9 mouse cellular contexts compared by ENCODE assay signal in the genomic region with DNA sequence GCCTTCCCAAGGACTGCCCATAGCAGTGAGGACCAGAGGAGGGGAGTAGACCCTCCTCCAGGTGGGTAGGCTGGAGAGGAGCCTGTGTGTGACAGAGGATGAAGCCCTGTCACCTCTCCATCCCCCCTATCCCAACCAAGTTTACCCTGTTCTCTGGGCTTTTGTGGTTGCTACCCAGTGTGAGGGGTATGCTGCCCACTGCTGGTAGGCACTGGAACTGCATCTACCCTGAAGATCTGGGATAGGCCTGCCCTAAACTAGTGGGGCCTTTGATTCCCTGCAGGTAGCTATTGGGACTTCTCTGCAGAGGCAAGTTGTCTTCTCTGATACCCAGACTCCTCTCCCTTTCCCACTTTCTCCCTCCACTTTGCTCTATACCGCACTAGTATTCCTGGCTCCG. TPM values are rescaled to one million over a fixed set of nuclear protein-coding genes. Genes with fewer than 3 reads are reported as not detected.
DNase-seq lines count a peak whose midpoint lies in the region; ATAC-seq and TF ChIP-seq lines count a peak whose summit lies in the region.
"Had no signal": no experiment of that assay in that cellular context is flagged by ENCODE, and none has a peak within 500 bp of the region (broad histone marks: within the 10 kb centered on the region; RNA-seq: fewer than 3 reads in every experiment).

No protein-coding gene starts in this region.

- no peaks in the 10 kb centered on the region for H3K9me3 ChIP-seq in kidney, postnatal 0 days (replicated peaks; ENCODE audit: low read length)
- H3K9me3 ChIP-seq in kidney, embryonic 16.5 days (ENCODE audit: low read length), result no peaks in the 10 kb centered on the region
- H3K9me3 ChIP-seq in embryonic facial prominence, embryonic 14.5 days (ENCODE audit: control insufficient read depth, low read length), result no peaks in the 10 kb centered on the region
- no peaks in the 10 kb centered on the region for H3K9me3 ChIP-seq in hindbrain, postnatal 0 days (ENCODE audit: low read length)
- no peaks in the 10 kb centered on the region for H3K9me3 ChIP-seq in limb, embryonic 14.5 days (ENCODE audit: control insufficient read depth, low read length)
- H3K9me3 ChIP-seq: limb, embryonic 12.5 days had no signal

- H3K9ac ChIP-seq in kidney, postnatal 0 days (ENCODE audit: low read depth, low read length), result no peak overlapping the region
- no peak overlapping the region for H3K9ac ChIP-seq in kidney, embryonic 16.5 days (replicated peaks; ENCODE audit: low read length)
- H3K9ac ChIP-seq in embryonic facial prominence, embryonic 14.5 days (ENCODE audit: low read depth, low read length), result no peak overlapping the region
- no peak overlapping the region for H3K9ac ChIP-seq in hindbrain, postnatal 0 days (replicated peaks; ENCODE audit: low read length)
- H3K9ac ChIP-seq in limb, embryonic 14.5 days (ENCODE audit: low read depth, low read length, severe bottlenecking), result no peak overlapping the region
- H3K9ac ChIP-seq: limb, embryonic 12.5 days had no signal

- WGBS in kidney, postnatal 0 days, result 74% methylated on average over 2 of the region's 2 CpGs
- 62% methylated on average over 2 of the region's 2 CpGs for WGBS in kidney, embryonic 16.5 days
- 73% methylated on average over 2 of the region's 2 CpGs for WGBS in embryonic facial prominence, embryonic 14.5 days
- 79% methylated on average over 2 of the region's 2 CpGs for WGBS in hindbrain, postnatal 0 days
- 67% methylated on average over 2 of the region's 2 CpGs for WGBS in limb, embryonic 14.5 days
- WGBS in olfactory bulb, adult 2 months, result 83% methylated on average over 2 of the region's 2 CpGs

- TF ChIP-seq CTCF in kidney, postnatal 0 days (IDR thresholded peaks at IDR 0.05; ENCODE audit: low read depth), result peak; percentile 96
- TF ChIP-seq CTCF in hindbrain, postnatal 0 days (IDR thresholded peaks at IDR 0.05; ENCODE audit: low read depth), result peak; percentile 98
- TF ChIP-seq CTCF in olfactory bulb, adult 2 months (IDR thresholded peaks at IDR 0.05; ENCODE audit: insufficient read depth, low read depth, low read length), result peak; percentile 47; the same call in 1 of the 2 replicates

- H3K4me3 ChIP-seq in kidney, postnatal 0 days (replicated peaks; ENCODE audit: low read depth, low read length), result no peak overlapping the region
- no peak overlapping the region for H3K4me3 ChIP-seq in kidney, embryonic 16.5 days (ENCODE audit: low read length)
- no peak overlapping the region for H3K4me3 ChIP-seq in embryonic facial prominence, embryonic 14.5 days (ENCODE audit: low read depth, low read length)
- H3K4me3 ChIP-seq in hindbrain, postnatal 0 days (ENCODE audit: low read length), result no peak overlapping the region
- H3K4me3 ChIP-seq in limb, embryonic 14.5 days (replicated peaks; ENCODE audit: low read length), result no peak overlapping the region
- no peak overlapping the region for H3K4me3 ChIP-seq in olfactory bulb, adult 2 months (ENCODE audit: insufficient read depth, low read depth, low read length)
- H3K4me3 ChIP-seq: limb, embryonic 12.5 days had no signal

- peak; percentile 66 for DNase-seq in kidney, postnatal 0 days (ENCODE audit: low spot score)
- DNase-seq in adrenal gland, postnatal 14 days, result peak; percentile 84
- DNase-seq in embryonic facial prominence, embryonic 14.5 days (ENCODE audit: low spot score), result peak; percentile 48
- DNase-seq in hindbrain, postnatal 0 days (ENCODE audit: low spot score), result peak; percentile 72
- DNase-seq in limb, embryonic 14.5 days (ENCODE audit: low spot score), result peak; percentile 75
- DNase-seq in urinary bladder, postnatal 14 days (ENCODE audit: low spot score), result peak; percentile 74

- H3K27ac ChIP-seq in kidney, postnatal 0 days, result no peak overlapping the region
- no peak overlapping the region for H3K27ac ChIP-seq in kidney, embryonic 16.5 days (ENCODE audit: low read length)
- no peak overlapping the region for H3K27ac ChIP-seq in embryonic facial prominence, embryonic 14.5 days (replicated peaks; ENCODE audit: low read depth, low read length)
- H3K27ac ChIP-seq in hindbrain, postnatal 0 days, result no peak overlapping the region
- no peak overlapping the region for H3K27ac ChIP-seq in limb, embryonic 14.5 days (replicated peaks; ENCODE audit: low read depth, low read length)
- H3K27ac ChIP-seq in olfactory bulb, adult 2 months (ENCODE audit: insufficient read depth, low read depth, low read length), result no peak overlapping the region
- H3K27ac ChIP-seq: limb, embryonic 12.5 days had no signal

- no peaks in the 10 kb centered on the region for H3K4me1 ChIP-seq in kidney, postnatal 0 days (replicated peaks; ENCODE audit: insufficient read depth, low read length)
- H3K4me1 ChIP-seq in kidney, embryonic 16.5 days (ENCODE audit: insufficient read depth, low read length), result no peaks in the 10 kb centered on the region
- H3K4me1 ChIP-seq in embryonic facial prominence, embryonic 14.5 days (ENCODE audit: control insufficient read depth, insufficient read depth, low read length), result no peaks in the 10 kb centered on the region; the same call in 1 of the 2 replicates
- H3K4me1 ChIP-seq in hindbrain, postnatal 0 days (ENCODE audit: insufficient read depth, low read length), result peaks cover 4% of the 10 kb centered on the region
- no peaks in the 10 kb centered on the region for H3K4me1 ChIP-seq in limb, embryonic 14.5 days (ENCODE audit: control insufficient read depth, insufficient read depth, low read length)
- peaks cover 21% of the 10 kb centered on the region for H3K4me1 ChIP-seq in olfactory bulb, adult 2 months (ENCODE audit: control insufficient read depth, insufficient read depth, low read length)

- no peak for ATAC-seq in kidney, postnatal 0 days (replicated peaks; ENCODE audit: low FRiP score, low read depth)
- ATAC-seq in kidney, embryonic 16.5 days (ENCODE audit: low FRiP score, low TSS enrichment), result no peak
- peak; percentile 32; the same call in 1 of the 2 replicates for ATAC-seq in embryonic facial prominence, embryonic 14.5 days (ENCODE audit: low read depth)
- 0 out of 2 replicates have a peak, but pooled peaks have one; percentile 6 for ATAC-seq in hindbrain, postnatal 0 days
- ATAC-seq in limb, embryonic 14.5 days (ENCODE audit: low FRiP score, low read depth), result peak; percentile 45; the same call in 1 of the 2 replicates

- no peak overlapping the region for H3K4me2 ChIP-seq in kidney, postnatal 0 days (ENCODE audit: low read length)
- no peak overlapping the region for H3K4me2 ChIP-seq in kidney, embryonic 16.5 days (replicated peaks; ENCODE audit: low read depth, low read length)
- no peak overlapping the region for H3K4me2 ChIP-seq in embryonic facial prominence, embryonic 14.5 days (ENCODE audit: low read depth, low read length)
- H3K4me2 ChIP-seq in hindbrain, postnatal 0 days (ENCODE audit: low read depth, low read length), result no peak overlapping the region
- no peak overlapping the region for H3K4me2 ChIP-seq in limb, embryonic 14.5 days (replicated peaks; ENCODE audit: low read depth, low read length, severe bottlenecking)
- H3K4me2 ChIP-seq: limb, embryonic 12.5 days had no signal

- H3K36me3 ChIP-seq in kidney, postnatal 0 days (ENCODE audit: insufficient read depth, low read length), result no peaks in the 10 kb centered on the region
- no peaks in the 10 kb centered on the region for H3K36me3 ChIP-seq in kidney, embryonic 16.5 days (ENCODE audit: insufficient read depth, low read length)
- peaks cover 3% of the 10 kb centered on the region; the same call in 1 of the 2 replicates for H3K36me3 ChIP-seq in embryonic facial prominence, embryonic 14.5 days (ENCODE audit: control insufficient read depth, insufficient read depth, low read length)
- no peaks in the 10 kb centered on the region for H3K36me3 ChIP-seq in hindbrain, postnatal 0 days (ENCODE audit: insufficient read depth, low read length)
- H3K36me3 ChIP-seq in limb, embryonic 14.5 days (ENCODE audit: control insufficient read depth, insufficient read depth, low read length), result peaks cover 3% of the 10 kb centered on the region; the same call in 1 of the 2 replicates
- H3K36me3 ChIP-seq: limb, embryonic 12.5 days had no signal

- H3K27me3 ChIP-seq in kidney, postnatal 0 days (ENCODE audit: insufficient read depth, low read length), result no peaks in the 10 kb centered on the region
- no peaks in the 10 kb centered on the region for H3K27me3 ChIP-seq in kidney, embryonic 16.5 days (ENCODE audit: insufficient read depth, low read length)
- no peaks in the 10 kb centered on the region for H3K27me3 ChIP-seq in embryonic facial prominence, embryonic 14.5 days (replicated peaks; ENCODE audit: control insufficient read depth, insufficient read depth, low read length)
- H3K27me3 ChIP-seq in hindbrain, postnatal 0 days (ENCODE audit: insufficient read depth, low read length), result no peaks in the 10 kb centered on the region
- H3K27me3 ChIP-seq in limb, embryonic 14.5 days (ENCODE audit: control insufficient read depth, insufficient read depth, low read length), result no peaks in the 10 kb centered on the region

- no peak for TF ChIP-seq POLR2A in limb, embryonic 14.5 days (IDR thresholded peaks at IDR 0.05; ENCODE audit: borderline replicate concordance, extremely low read depth, insufficient read depth, insufficient read length)
- no peak for TF ChIP-seq POLR2A in olfactory bulb, adult 2 months (IDR thresholded peaks at IDR 0.05; ENCODE audit: insufficient read depth, low read depth, low read length)

RNA-seq across cellular contexts. Expression of a gene that starts 22.6 kb away (rescaled TPM):
- 1.4 and 2.3 TPM in 2 replicates for polyA plus RNA-seq in kidney, postnatal 0 days (2015; fragmentation: Nextera tagmentation; extraction: Ambion mirVana)
- polyA plus RNA-seq in kidney, embryonic 16.5 days (2015; fragmentation: Nextera tagmentation; extraction: Ambion mirVana), result 1.5 and 1.6 TPM in 2 replicates
- 23.6 and 24.6 TPM in 2 replicates for total RNA-seq in adrenal gland, postnatal 14 days (2021)
- polyA plus RNA-seq in embryonic facial prominence, embryonic 14.5 days (2014; fragmentation: Nextera tagmentation; extraction: Ambion mirVana), result 1.7 and 1.9 TPM in 2 replicates
- total RNA-seq in hindbrain, postnatal 0 days (2014; rRNA removed), result 28.0 and 37.6 TPM in 2 replicates
- 1.5 and 2.0 TPM in 2 replicates for polyA plus RNA-seq in hindbrain, postnatal 0 days (2015; fragmentation: Nextera tagmentation; extraction: Ambion mirVana)
- polyA plus RNA-seq in limb, embryonic 14.5 days (2012; rRNA removed), result 10.4 and 13.8 TPM in 2 replicates
- polyA plus RNA-seq in limb, embryonic 14.5 days (2014; fragmentation: Nextera tagmentation; extraction: Ambion mirVana), result 1.9 and 2.1 TPM in 2 replicates
- polyA plus RNA-seq in olfactory bulb, adult 2 months (2012; ENCODE audit: insufficient read depth, insufficient read length, low replicate concordance, missing spikeins), result not detected in 2 replicates

Comparison
In these comparisons a context has a peak if more than half of its experiments do, and no peak if none do; other contexts are left out.
1. ATAC-seq: peak in embryonic facial prominence, embryonic 14.5 days (single experiment), hindbrain, postnatal 0 days (single experiment) and limb, embryonic 14.5 days (single experiment); none in kidney, postnatal 0 days (single experiment) and kidney, embryonic 16.5 days (single experiment).
2. CTCF ChIP-seq: peak in every context shown above with its lines; median percentile 98 in hindbrain, postnatal 0 days; 96 in kidney, postnatal 0 days; 47 in olfactory bulb, adult 2 months.
3. Peak in every context shown above with its lines, with median percentiles within 50 percentile points of each other: DNase-seq.